Mouse (Mus musculus): ENCODE data around the gene Trim44. TPM values are rescaled to one million over a fixed set of nuclear protein-coding genes. Genes with fewer than 3 reads are reported as not detected.

Gene Trim44
- total and polyA plus RNA-seq, 3 experiments: 21.7 to 55.3 (median 49.1) TPM

- Histone ChIP-seq H3K27me3 (ENCODE audit: control insufficient read depth in 1 of 2, insufficient read depth in 2 of 2, low read length in 2 of 2) (0 out of 4 replicates have a peak, but pooled peaks cover 0 to 1% of the 10 kb centered on the region in 2 experiments), H3K36me3 (ENCODE audit: control insufficient read depth in 1 of 2, insufficient read depth in 2 of 2, low read length in 2 of 2) (no peaks in the 10 kb centered on the region), H3K9ac (ENCODE audit: control insufficient read depth, low read depth, low read length, poor library complexity, severe bottlenecking) (no peak overlapping the region), H3K4me3 (ENCODE audit: control insufficient read depth in 1 of 2, insufficient read depth in 1 of 2, low read depth in 2 of 2, low read length in 2 of 2) (no peak overlapping the region), H3K4me1 (ENCODE audit: control insufficient read depth in 1 of 2, insufficient read depth in 2 of 2, low read length in 2 of 2) (no peaks in the 10 kb centered on the region), H3K9me3 (replicated peaks; ENCODE audit: insufficient read depth, low read length) (no peaks in the 10 kb centered on the region), H3K27ac (ENCODE audit: control insufficient read depth, low read depth, low read length) (no peak overlapping the region), H3K79me2 (ENCODE audit: control insufficient read depth, insufficient read depth, low read length, poor library complexity) (no peaks in the 10 kb centered on the region)
- no peak for DNase-seq (ENCODE audit: low read depth, low spot score)
- TF ChIP-seq GABPA (IDR thresholded peaks at IDR 0.05; ENCODE audit: low read depth, low read length): no peak
- TF ChIP-seq TBP (IDR thresholded peaks at IDR 0.05; ENCODE audit: low read depth, low read length): no peak
- no peak for TF ChIP-seq POLR2AphosphoS2 (IDR thresholded peaks at IDR 0.05; ENCODE audit: low read length)
- no peak for TF ChIP-seq RCOR1 (IDR thresholded peaks at IDR 0.05; ENCODE audit: low read depth, low read length)
- no peak for TF ChIP-seq TAL1 (IDR thresholded peaks at IDR 0.05; ENCODE audit: low read length)
- TF ChIP-seq MEF2A (IDR thresholded peaks at IDR 0.05; ENCODE audit: extremely low read depth, insufficient replicate concordance, low read depth, low read length, poor library complexity, severe bottlenecking): no peak
- no peak for TF ChIP-seq RAD21 (IDR thresholded peaks at IDR 0.05; ENCODE audit: low read depth, low read length)
- TF ChIP-seq MYC (IDR thresholded peaks at IDR 0.05; ENCODE audit: low read depth, low read length): no peak
- no peak for TF ChIP-seq ETS1 (IDR thresholded peaks at IDR 0.05; ENCODE audit: low read depth, low read length)
- no peak for TF ChIP-seq JUND (IDR thresholded peaks at IDR 0.05; ENCODE audit: low read depth, low read length)
- TF ChIP-seq GATA1 (IDR thresholded peaks at IDR 0.05; ENCODE audit: low read depth, low read length): no peak
- no peak for TF ChIP-seq MYB (IDR thresholded peaks at IDR 0.05; ENCODE audit: low read depth, low read length)
- TF ChIP-seq BHLHE40 (IDR thresholded peaks at IDR 0.05; ENCODE audit: borderline replicate concordance, low read depth, low read length): no peak
- no peak for TF ChIP-seq CTCF (IDR thresholded peaks at IDR 0.05 in 2 of 3, conservative IDR thresholded peaks at IDR 0.05 in 1 of 3; ENCODE audit: control insufficient read depth in 1 of 3, insufficient read depth in 1 of 3, low read depth in 2 of 3, low read length in 3 of 3, poor library complexity in 1 of 3, severe bottlenecking in 1 of 3)
- no peak for TF ChIP-seq ZKSCAN1 (IDR thresholded peaks at IDR 0.05; ENCODE audit: low read depth, low read length)
Measured at GRCm38 (mm10) chr2:102293181-102293580, 114.4 kb downstream of the Trim44 start.

GRCm38 (mm10) chr2:102292051-102292450 is 115.6 kb downstream of the Trim44 start:
- no peaks in the 10 kb centered on the region for H3K9me3 ChIP-seq (replicated peaks; ENCODE audit: insufficient read depth, low read length)
- no peaks in the 10 kb centered on the region for H3K4me1 ChIP-seq (ENCODE audit: control insufficient read depth in 1 of 2, insufficient read depth in 2 of 2, low read length in 2 of 2)
- DNase-seq (ENCODE audit: low read depth, low spot score): no peak
- H3K36me3 ChIP-seq (ENCODE audit: control insufficient read depth in 1 of 2, insufficient read depth in 2 of 2, low read length in 2 of 2): no peaks in the 10 kb centered on the region
- H3K79me2 ChIP-seq (ENCODE audit: control insufficient read depth, insufficient read depth, low read length, poor library complexity): no peaks in the 10 kb centered on the region
- H3K9ac ChIP-seq (ENCODE audit: control insufficient read depth, low read depth, low read length, poor library complexity, severe bottlenecking): no peak overlapping the region
- TF ChIP-seq ZMIZ1 (IDR thresholded peaks at IDR 0.05; ENCODE audit: low read depth, low read length) (no peak), CTCF (IDR thresholded peaks at IDR 0.05 in 2 of 3, conservative IDR thresholded peaks at IDR 0.05 in 1 of 3; ENCODE audit: control insufficient read depth in 1 of 3, insufficient read depth in 1 of 3, low read depth in 2 of 3, low read length in 3 of 3, poor library complexity in 1 of 3, severe bottlenecking in 1 of 3) (no peak), MYB (IDR thresholded peaks at IDR 0.05; ENCODE audit: low read depth, low read length) (no peak), EP300 (IDR thresholded peaks at IDR 0.05; ENCODE audit: low read depth in 1 of 2, low read length in 2 of 2) (no peak), CHD1 (IDR thresholded peaks at IDR 0.05; ENCODE audit: low read depth, low read length) (no peak), MXI1 (IDR thresholded peaks at IDR 0.05; ENCODE audit: low read depth, low read length) (no peak), HCFC1 (IDR thresholded peaks at IDR 0.05; ENCODE audit: low read depth, low read length) (no peak)
- 0 out of 4 replicates have a peak, but pooled peaks cover 0 to 1% of the 10 kb centered on the region in 2 experiments for H3K27me3 ChIP-seq (ENCODE audit: control insufficient read depth in 1 of 2, insufficient read depth in 2 of 2, low read length in 2 of 2)
- H3K4me3 ChIP-seq (ENCODE audit: control insufficient read depth in 1 of 2, insufficient read depth in 1 of 2, low read depth in 2 of 2, low read length in 2 of 2): no peak overlapping the region
- no peak overlapping the region for H3K27ac ChIP-seq (ENCODE audit: control insufficient read depth, low read depth, low read length)
